Mouse (Mus musculus) lung, adult 18-20 months (tissue): ENCODE measurements around the gene Olfr140.

Source experiments
- DNase-seq, 2 experiments: peaks; one replicate each; pipeline ENCODE4 v3.0.0; 2022; ENCODE audit warnings: mixed read lengths in 2 of 2

Olfr140 gene

DNA sequence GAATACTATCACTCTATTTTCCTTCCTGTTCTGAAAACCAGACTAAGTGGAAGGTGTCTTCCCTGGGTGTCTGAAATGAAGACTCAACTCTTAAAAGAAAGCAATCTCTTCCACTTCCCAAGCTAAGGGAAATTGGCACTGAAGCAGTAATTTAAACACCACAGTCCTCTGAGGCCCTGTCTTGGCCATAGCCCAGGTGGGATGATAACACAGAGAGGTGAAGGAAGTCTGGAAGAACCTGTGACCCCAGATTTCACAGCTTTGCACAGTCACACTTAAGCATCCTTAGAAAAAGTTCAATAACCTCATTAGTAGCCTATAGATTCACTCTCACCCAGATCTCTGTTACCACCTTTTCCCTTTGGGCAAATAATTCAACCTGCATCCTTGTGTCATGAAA, at the start of gene Olfr140:
TSS of gene Olfr140 (minus strand) at position 101 of the 400 bp plus-strand sequence.
- no peak for DNase-seq

GRCm38 (mm10) chr2:90070065-90070464, 6.7 kb upstream of the Olfr140 start:
- no peak for DNase-seq

- DNase-seq, result no peak
Observed at GRCm38 (mm10) chr2:90035037-90035436, 28.4 kb downstream of the Olfr140 start, which contains the start of gene Olfr1265. Gene Olfr1265, plus strand, starts transcription at chr2:90035337.

DNA sequence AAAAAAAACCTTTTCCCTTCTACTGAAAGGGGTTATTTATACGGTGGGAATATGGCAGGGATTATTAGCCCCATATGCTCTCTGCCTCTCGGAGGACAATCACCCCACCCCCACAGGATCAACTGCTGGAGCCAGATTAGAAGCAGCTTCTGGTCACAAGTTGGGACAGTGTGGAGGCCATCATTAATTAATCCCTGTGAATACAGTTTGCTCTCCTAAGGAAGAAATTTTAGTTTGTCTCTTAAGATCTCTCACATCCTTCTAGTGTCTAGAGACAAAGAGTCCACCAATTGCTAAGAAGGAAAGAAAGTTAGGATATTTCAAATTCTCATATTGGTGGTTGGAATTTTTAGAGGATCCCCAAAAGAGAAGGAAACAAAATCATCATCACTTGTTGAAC, 37.9 kb downstream of the Olfr140 start, which contains the start of gene Olfr1264:
TSS of gene Olfr1264 (minus strand) at position 101 of the 400 bp plus-strand sequence.
- DNase-seq, result no peak

DNA sequence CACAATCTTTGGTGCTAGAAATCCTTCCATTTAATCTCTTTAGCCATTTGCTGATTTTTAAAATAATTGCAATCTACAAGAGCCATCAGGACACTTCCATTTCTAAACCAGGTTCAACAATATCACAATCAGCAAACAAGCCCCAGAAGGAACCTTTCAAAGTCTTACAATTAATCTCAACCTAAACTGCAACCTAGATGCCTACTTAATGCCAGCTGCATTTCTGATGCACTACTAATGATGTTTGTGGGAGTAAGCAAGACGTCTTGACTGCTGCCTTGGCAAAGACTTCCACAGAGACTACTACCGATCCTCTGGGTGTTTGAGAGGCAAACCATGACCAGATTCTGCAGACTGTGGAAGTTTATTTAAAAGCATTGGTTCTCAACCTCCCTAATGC, 51.6 kb downstream of the Olfr140 start, which contains the start of gene Olfr1263:
TSS of gene Olfr1263 (plus strand) at position 301 of the 400 bp plus-strand sequence.
- DNase-seq, result no peak

- no peak for DNase-seq
Observed at GRCm38 (mm10) chr2:89999845-90000244, 63.5 kb downstream of the Olfr140 start, which contains the start of gene Olfr1262. Gene Olfr1262, plus strand, starts transcription at chr2:90000145.
